Mouse (Mus musculus): ENCODE data around the gene Slc29a3.

DNA sequence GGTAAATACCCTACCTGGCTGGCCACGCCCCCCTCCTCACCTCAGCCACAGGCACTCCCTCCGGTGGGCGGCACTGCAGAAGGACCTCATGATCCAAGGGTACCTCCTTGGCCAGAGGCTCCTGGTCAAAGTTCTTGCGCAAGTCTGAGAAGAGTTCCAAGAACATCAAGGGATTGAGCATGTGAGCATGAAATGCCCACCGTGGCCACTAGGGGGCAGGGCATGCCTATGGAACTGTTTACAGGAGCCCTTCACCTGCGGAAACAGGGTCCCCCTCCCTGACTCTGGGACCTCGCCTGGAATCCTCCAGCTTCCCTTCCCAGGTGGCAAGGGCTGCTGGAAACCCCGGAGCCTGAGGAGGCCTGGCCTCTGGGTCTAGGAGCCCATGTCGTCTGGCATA lies 27.0 kb upstream of the Slc29a3 start:
- TF ChIP-seq CTCF (conservative IDR thresholded peaks at IDR 0.05; ENCODE audit: insufficient read depth, insufficient read length, low read depth, low read length): peak; percentile 95
- no peak for TF ChIP-seq POLR2A (IDR thresholded peaks at IDR 0.05; ENCODE audit: low read depth, low read length)
